ENCODE assay signal across 8 mouse cellular contexts in genomic region chr11:120101036-120101435, GRCm38 (mm10). TPM values are rescaled to one million over a fixed set of nuclear protein-coding genes. Genes with fewer than 3 reads are reported as not detected.
A peak's percentile ranks its signal among the peaks of the same experiment; 100 is the strongest.
DNase-seq lines count a peak whose midpoint lies in the region; ATAC-seq and TF ChIP-seq lines count a peak whose summit lies in the region.

No protein-coding gene starts in this region.

- no peak for ATAC-seq in frontal cortex, adult (ENCODE audit: low TSS enrichment)
- ATAC-seq in forebrain, embryonic 15.5 days (replicated peaks), result no peak
- no peak for ATAC-seq in hindbrain, embryonic 15.5 days (ENCODE audit: low FRiP score, low read depth)
- ATAC-seq in midbrain, embryonic 16.5 days, result no peak

- H3K4me1 ChIP-seq in forebrain, embryonic 15.5 days, result peaks cover 22% of the 10 kb centered on the region
- H3K4me1 ChIP-seq in hindbrain, embryonic 15.5 days (replicated peaks), result peaks cover 27% of the 10 kb centered on the region
- H3K4me1 ChIP-seq in midbrain, embryonic 16.5 days (ENCODE audit: control insufficient read depth, insufficient read depth, low read length), result peaks cover 21% of the 10 kb centered on the region

- TF ChIP-seq CTCF in brain, embryonic 14.5 days (IDR thresholded peaks at IDR 0.05; ENCODE audit: borderline replicate concordance, extremely low read depth, insufficient read depth, insufficient read length), result peak; percentile 82; the same call in 1 of the 2 replicates

- H3K36me3 ChIP-seq in forebrain, embryonic 15.5 days, result peaks cover 30% of the 10 kb centered on the region
- H3K36me3 ChIP-seq in hindbrain, embryonic 15.5 days, result peaks cover 15% of the 10 kb centered on the region
- H3K36me3 ChIP-seq in midbrain, embryonic 16.5 days (ENCODE audit: control insufficient read depth, insufficient read depth, low read length), result peaks cover 16% of the 10 kb centered on the region

- no peak overlapping the region for H3K4me3 ChIP-seq in forebrain, embryonic 15.5 days
- H3K4me3 ChIP-seq in hindbrain, embryonic 15.5 days, result no peak overlapping the region
- H3K4me3 ChIP-seq in midbrain, embryonic 16.5 days (ENCODE audit: low read depth, low read length), result no peak overlapping the region

- H3K4me2 ChIP-seq in forebrain, embryonic 15.5 days (replicated peaks), result no peak overlapping the region
- H3K4me2 ChIP-seq in hindbrain, embryonic 15.5 days, result no peak overlapping the region
- H3K4me2 ChIP-seq in midbrain, embryonic 16.5 days (ENCODE audit: low read length), result no peak overlapping the region

- no peak for TF ChIP-seq POLR2A in brain, embryonic 14.5 days (IDR thresholded peaks at IDR 0.05; ENCODE audit: borderline replicate concordance, extremely low read depth, insufficient read depth, insufficient read length, poor library complexity, severe bottlenecking)

- H3K27me3 ChIP-seq in forebrain, embryonic 15.5 days, result no peaks in the 10 kb centered on the region
- no peaks in the 10 kb centered on the region for H3K27me3 ChIP-seq in hindbrain, embryonic 15.5 days
- H3K27me3 ChIP-seq in midbrain, embryonic 16.5 days (ENCODE audit: control insufficient read depth, insufficient read depth, low read depth, low read length), result no peaks in the 10 kb centered on the region

- H3K27ac ChIP-seq in forebrain, embryonic 15.5 days (replicated peaks), result 0 out of 2 replicates have a peak overlapping the region, but pooled peaks have one; percentile 46
- peak overlapping the region; percentile 62 for H3K27ac ChIP-seq in hindbrain, embryonic 15.5 days (replicated peaks)
- H3K27ac ChIP-seq in midbrain, embryonic 16.5 days (ENCODE audit: low read length), result peak overlapping the region; percentile 23

- WGBS in forebrain, embryonic 15.5 days, result 4% methylated on average over 3 of the region's 3 CpGs
- WGBS in hindbrain, embryonic 15.5 days, result 1% methylated on average over 3 of the region's 3 CpGs
- WGBS in midbrain, embryonic 16.5 days, result 0% methylated on average over 3 of the region's 3 CpGs

- peak; percentile 50 to 86 for DNase-seq in frontal cortex, adult 2 months (ENCODE audit: extremely low spot score in 1 of 2, low spot score in 1 of 2)
- DNase-seq in brain, embryonic 14.5 days (ENCODE audit: low read depth), result peak; percentile 83
- DNase-seq in left cerebral cortex, postnatal 36 days (ENCODE audit: low spot score in 2 of 2), result peak; percentile 61 to 71
- DNase-seq in spleen, postnatal 14 days (ENCODE audit: low spot score in 2 of 2), result peak; percentile 36 to 59

- no peak overlapping the region for H3K9ac ChIP-seq in forebrain, embryonic 15.5 days (replicated peaks)
- H3K9ac ChIP-seq in hindbrain, embryonic 15.5 days, result no peak overlapping the region
- 0 out of 2 replicates have a peak overlapping the region, but pooled peaks have one; percentile 24 for H3K9ac ChIP-seq in midbrain, embryonic 16.5 days (ENCODE audit: low read depth, low read length)

- intact Hi-C loops in left cerebral cortex, postnatal 36 days (cut with DNase I), result no loop called here

- H3K9me3 ChIP-seq in forebrain, embryonic 15.5 days, result no peaks in the 10 kb centered on the region
- no peaks in the 10 kb centered on the region for H3K9me3 ChIP-seq in hindbrain, embryonic 15.5 days
- H3K9me3 ChIP-seq in midbrain, embryonic 16.5 days (replicated peaks; ENCODE audit: control insufficient read depth, low read length, poor library complexity, severe bottlenecking), result no peaks in the 10 kb centered on the region

RNA-seq across cellular contexts. Expression of gene Ndufaf8, which starts 2.3 kb away (rescaled TPM):
- 42.3 and 46.2 TPM in 2 replicates for polyA plus RNA-seq in frontal cortex, adult 2 months (2012; rRNA removed)
- 28.0 and 39.0 TPM in 2 replicates for polyA plus RNA-seq in brain, embryonic 14.5 days (2012; rRNA removed)
- 49.7 and 56.9 TPM in 2 replicates for polyA plus RNA-seq in forebrain, embryonic 15.5 days (2015; fragmentation: Nextera tagmentation; extraction: Ambion mirVana)
- 56.4 and 57.9 TPM in 2 replicates for polyA plus RNA-seq in hindbrain, embryonic 15.5 days (2015; fragmentation: Nextera tagmentation; extraction: Ambion mirVana)
- total RNA-seq in left cerebral cortex, postnatal 36 days (2021), result 10 to 100 TPM; 33.3 to 49.5 TPM
- polyA plus RNA-seq in midbrain, embryonic 16.5 days (2015; fragmentation: Nextera tagmentation; extraction: Ambion mirVana), result 41.4 and 46.8 TPM in 2 replicates

RNA-seq across cellular contexts. Expression of gene Tepsin, which starts 2.5 kb away (rescaled TPM):
- polyA plus RNA-seq in frontal cortex, adult 2 months (2012; rRNA removed), result 31.1 and 35.6 TPM in 2 replicates
- 47.4 and 59.4 TPM in 2 replicates for polyA plus RNA-seq in brain, embryonic 14.5 days (2012; rRNA removed)
- polyA plus RNA-seq in forebrain, embryonic 15.5 days (2015; fragmentation: Nextera tagmentation; extraction: Ambion mirVana), result 18.7 and 21.9 TPM in 2 replicates
- 22.0 and 25.5 TPM in 2 replicates for polyA plus RNA-seq in hindbrain, embryonic 15.5 days (2015; fragmentation: Nextera tagmentation; extraction: Ambion mirVana)
- 10 to 100 TPM; 14.3 to 16.6 TPM for total RNA-seq in left cerebral cortex, postnatal 36 days (2021)
- polyA plus RNA-seq in midbrain, embryonic 16.5 days (2015; fragmentation: Nextera tagmentation; extraction: Ambion mirVana), result 20.7 and 21.3 TPM in 2 replicates

RNA-seq across cellular contexts. Expression of gene Cep131, which starts 14.4 kb away (rescaled TPM):
- polyA plus RNA-seq in frontal cortex, adult 2 months (2012; rRNA removed), result 38.8 and 43.4 TPM in 2 replicates
- 34.7 and 43.3 TPM in 2 replicates for polyA plus RNA-seq in brain, embryonic 14.5 days (2012; rRNA removed)
- 34.6 and 35.0 TPM in 2 replicates for polyA plus RNA-seq in forebrain, embryonic 15.5 days (2015; fragmentation: Nextera tagmentation; extraction: Ambion mirVana)
- polyA plus RNA-seq in hindbrain, embryonic 15.5 days (2015; fragmentation: Nextera tagmentation; extraction: Ambion mirVana), result 31.0 and 32.9 TPM in 2 replicates
- total RNA-seq in left cerebral cortex, postnatal 36 days (2021), result 10 to 100 TPM; 32.8 to 34.7 TPM
- polyA plus RNA-seq in midbrain, embryonic 16.5 days (2015; fragmentation: Nextera tagmentation; extraction: Ambion mirVana), result 29.5 and 30.4 TPM in 2 replicates

RNA-seq across cellular contexts. Expression of gene Slc38a10, which starts 50.1 kb away (rescaled TPM):
- polyA plus RNA-seq in frontal cortex, adult 2 months (2012; rRNA removed), result 62.5 and 62.6 TPM in 2 replicates
- 122 and 134 TPM in 2 replicates for polyA plus RNA-seq in brain, embryonic 14.5 days (2012; rRNA removed)
- 97.7 and 98.9 TPM in 2 replicates for polyA plus RNA-seq in forebrain, embryonic 15.5 days (2015; fragmentation: Nextera tagmentation; extraction: Ambion mirVana)
- 112 and 116 TPM in 2 replicates for polyA plus RNA-seq in hindbrain, embryonic 15.5 days (2015; fragmentation: Nextera tagmentation; extraction: Ambion mirVana)
- total RNA-seq in left cerebral cortex, postnatal 36 days (2021), result 10 to 100 TPM; 80.8 to 86.4 TPM
- 118 TPM in 2 replicates for polyA plus RNA-seq in midbrain, embryonic 16.5 days (2015; fragmentation: Nextera tagmentation; extraction: Ambion mirVana)

RNA-seq across cellular contexts. Expression of gene Aatk, which starts 54.1 kb away (rescaled TPM):
- polyA plus RNA-seq in frontal cortex, adult 2 months (2012; rRNA removed), result 182 and 188 TPM in 2 replicates
- 54.8 and 71.1 TPM in 2 replicates for polyA plus RNA-seq in brain, embryonic 14.5 days (2012; rRNA removed)
- 21.9 and 22.5 TPM in 2 replicates for polyA plus RNA-seq in forebrain, embryonic 15.5 days (2015; fragmentation: Nextera tagmentation; extraction: Ambion mirVana)
- 45.7 and 47.5 TPM in 2 replicates for polyA plus RNA-seq in hindbrain, embryonic 15.5 days (2015; fragmentation: Nextera tagmentation; extraction: Ambion mirVana)
- 100 to 1,000 TPM; 206 to 217 TPM for total RNA-seq in left cerebral cortex, postnatal 36 days (2021)
- polyA plus RNA-seq in midbrain, embryonic 16.5 days (2015; fragmentation: Nextera tagmentation; extraction: Ambion mirVana), result 42.3 and 46.5 TPM in 2 replicates
